Comparison of ENCODE assay signal across 24 mouse cellular contexts in the genomic region with DNA sequence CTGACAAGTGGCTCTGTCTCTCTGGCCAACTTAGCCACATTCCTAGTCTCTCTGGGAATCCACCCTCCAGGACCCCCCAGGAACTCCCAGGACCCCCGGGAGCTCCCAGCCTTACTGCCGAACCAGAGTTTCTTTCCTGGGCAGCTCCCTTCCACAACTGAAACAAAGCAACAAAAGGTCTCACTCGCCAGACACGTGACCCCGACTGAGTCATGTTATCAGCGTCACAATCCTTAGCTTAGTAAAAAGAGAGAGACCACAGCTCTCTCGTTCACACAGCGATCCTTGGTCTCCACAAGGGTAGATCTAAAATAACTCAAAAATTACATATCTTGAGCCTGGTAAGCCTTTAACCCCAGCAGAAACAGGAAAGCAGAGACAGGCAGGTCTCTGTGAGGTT. TPM values are rescaled to one million over a fixed set of nuclear protein-coding genes. Genes with fewer than 3 reads are reported as not detected.
DNase-seq lines count a peak whose midpoint lies in the region; ATAC-seq lines count a peak whose summit lies in the region.
"Had no signal": no experiment of that assay in that cellular context is flagged by ENCODE, and none has a peak within 500 bp of the region (broad histone marks: within the 10 kb centered on the region; RNA-seq: fewer than 3 reads in every experiment).

No protein-coding gene starts in this region.

- ATAC-seq in heart, embryonic 11.5 days (replicated peaks; ENCODE audit: insufficient number of reproducible peaks, low FRiP score, low TSS enrichment), result no peak
- ATAC-seq in liver, embryonic 13.5 days (ENCODE audit: low read depth), result no peak
- ATAC-seq: forebrain, embryonic 14.5 days; intestine, embryonic 16.5 days had no signal

- H3K36me3 ChIP-seq in heart, embryonic 11.5 days (ENCODE audit: control insufficient read depth, insufficient read depth, low read length), result no peaks in the 10 kb centered on the region
- peaks cover 4% of the 10 kb centered on the region; the same call in 1 of the 2 replicates for H3K36me3 ChIP-seq in liver, embryonic 13.5 days
- H3K36me3 ChIP-seq: embryonic facial prominence, embryonic 12.5 days; heart, embryonic 10.5 days; hindbrain, embryonic 13.5 days had no signal

- no peak overlapping the region for H3K4me3 ChIP-seq in heart, embryonic 11.5 days (ENCODE audit: low read depth, low read length)
- H3K4me3 ChIP-seq in liver, embryonic 13.5 days (replicated peaks), result no peak overlapping the region
- H3K4me3 ChIP-seq: embryonic facial prominence, embryonic 12.5 days; heart, embryonic 10.5 days; hindbrain, embryonic 13.5 days; neural tube, embryonic 15.5 days had no signal

- peaks cover 3% of the 10 kb centered on the region; the same call in 1 of the 2 replicates for H3K4me1 ChIP-seq in heart, embryonic 11.5 days (ENCODE audit: control insufficient read depth, insufficient read depth, low read length)
- peaks cover 81% of the 10 kb centered on the region for H3K4me1 ChIP-seq in liver, embryonic 13.5 days (replicated peaks)
- H3K4me1 ChIP-seq: embryonic facial prominence, embryonic 12.5 days; hindbrain, embryonic 13.5 days; neural tube, embryonic 15.5 days had no signal

- no peak overlapping the region for H3K4me2 ChIP-seq in heart, embryonic 11.5 days
- H3K4me2 ChIP-seq in liver, embryonic 13.5 days, result 0 out of 2 replicates have a peak overlapping the region, but pooled peaks have one; percentile 65
- H3K4me2 ChIP-seq: embryonic facial prominence, embryonic 12.5 days; hindbrain, embryonic 13.5 days; neural tube, embryonic 15.5 days had no signal

- DNase-seq in heart, postnatal 14 days, result no peak
- peak; percentile 70 for DNase-seq in ZHBTc4 (ENCODE audit: low read depth, low spot score)
- DNase-seq in liver, embryonic 13.5 days, result no peak
- DNase-seq in yolk sac, embryonic 10.5 days (ENCODE audit: low spot score), result peak; percentile 52
- DNase-seq in cerebellum, adult 11-12 months, result no peak
- DNase-seq in embryo, embryonic 10.5 days (ENCODE audit: low spot score), result no peak
- DNase-seq in layer of hippocampus, postnatal 25 days (ENCODE audit: extremely low spot score in 1 of 2, low spot score in 1 of 2), result no peak
- DNase-seq: cerebellum, adult 9-11 months; heart, postnatal 10 days; kidney, postnatal 10 days; midbrain, embryonic 14.5 days; spleen, adult 18-20 months; thymus, adult 18-20 months; thymus, postnatal 4 days had no signal

- no peak overlapping the region for H3K27ac ChIP-seq in heart, embryonic 11.5 days (ENCODE audit: low read depth, low read length)
- H3K27ac ChIP-seq in liver, embryonic 13.5 days, result peak overlapping the region; percentile 99
- H3K27ac ChIP-seq: embryonic facial prominence, embryonic 12.5 days; heart, embryonic 10.5 days; hindbrain, embryonic 13.5 days; neural tube, embryonic 15.5 days had no signal

- H3K9ac ChIP-seq in heart, embryonic 11.5 days (ENCODE audit: low read depth, low read length), result 0 out of 2 replicates have a peak overlapping the region, but pooled peaks have one; percentile 5
- peak overlapping the region; percentile 80 for H3K9ac ChIP-seq in liver, embryonic 13.5 days
- H3K9ac ChIP-seq: embryonic facial prominence, embryonic 12.5 days; hindbrain, embryonic 13.5 days; neural tube, embryonic 15.5 days had no signal

- H3K9me3 ChIP-seq in heart, embryonic 11.5 days (replicated peaks; ENCODE audit: control insufficient read depth, low read length), result no peaks in the 10 kb centered on the region
- H3K9me3 ChIP-seq in liver, embryonic 13.5 days (replicated peaks), result no peaks in the 10 kb centered on the region
- H3K9me3 ChIP-seq: embryonic facial prominence, embryonic 12.5 days; heart, embryonic 10.5 days; hindbrain, embryonic 13.5 days; megakaryocyte, embryonic 14.5 days; neural tube, embryonic 15.5 days had no signal

- H3K27me3 ChIP-seq in heart, embryonic 11.5 days (ENCODE audit: control insufficient read depth, insufficient read depth, low read length), result no peaks in the 10 kb centered on the region
- H3K27me3 ChIP-seq in liver, embryonic 13.5 days, result no peaks in the 10 kb centered on the region
- H3K27me3 ChIP-seq: embryonic facial prominence, embryonic 12.5 days; hindbrain, embryonic 13.5 days; megakaryocyte, embryonic 14.5 days; neural tube, embryonic 15.5 days had no signal

- 48% methylated on average over 8 of the region's 8 CpGs for whole genome bisulfite sequencing in heart, embryonic 11.5 days (ENCODE audit: insufficient replicate concordance)
- WGBS in liver, embryonic 13.5 days (ENCODE audit: insufficient replicate concordance), result 32% methylated on average over 8 of the region's 8 CpGs

- intact Hi-C loops in heart, postnatal 14 days (cut with DNase I), result no loop called here

RNA-seq across cellular contexts. Expression of gene Asprv1, which starts 13.8 kb away (rescaled TPM):
- not detected in 2 replicates for polyA plus RNA-seq in heart, embryonic 11.5 days (2014; fragmentation: Nextera tagmentation; extraction: Ambion mirVana)
- under 1 TPM in 1 of 2 experiments, not detected in 1; 0.27 TPM for total RNA-seq in heart, postnatal 14 days (2021)
- 0.25 and 0.29 TPM in 2 replicates for polyA plus RNA-seq in liver, embryonic 13.5 days (2015; fragmentation: Nextera tagmentation; extraction: Ambion mirVana)
- 1 to 10 TPM; 1.4 to 1.5 TPM for total RNA-seq in layer of hippocampus, postnatal 25 days (2021)
- total RNA-seq: liver, adult 2 months had no signal
- polyA plus RNA-seq: erythroblast, embryonic 14.5 days had no signal

RNA-seq across cellular contexts. Expression of gene Mxd1, which starts 27.2 kb away (rescaled TPM):
- 9.5 and 12.6 TPM in 2 replicates for polyA plus RNA-seq in heart, embryonic 11.5 days (2014; fragmentation: Nextera tagmentation; extraction: Ambion mirVana)
- total RNA-seq in heart, postnatal 14 days (2021), result 1 to 10 TPM; 7.8 to 8.0 TPM
- 32.9 and 38.7 TPM in 2 replicates for polyA plus RNA-seq in liver, embryonic 13.5 days (2015; fragmentation: Nextera tagmentation; extraction: Ambion mirVana)
- 10 to 100 TPM; 19.2 to 21.2 TPM for total RNA-seq in layer of hippocampus, postnatal 25 days (2021)

RNA-seq across cellular contexts. Expression of gene Snrnp27, which starts 42.6 kb away (rescaled TPM):
- 97.6 and 109 TPM in 2 replicates for polyA plus RNA-seq in heart, embryonic 11.5 days (2014; fragmentation: Nextera tagmentation; extraction: Ambion mirVana)
- total RNA-seq in heart, postnatal 14 days (2021), result 10 to 100 TPM; 40.1 to 45.9 TPM
- polyA plus RNA-seq in liver, embryonic 13.5 days (2015; fragmentation: Nextera tagmentation; extraction: Ambion mirVana), result 71.2 and 86.4 TPM in 2 replicates
- total RNA-seq in layer of hippocampus, postnatal 25 days (2021), result 10 to 100 TPM; 57.8 to 62.2 TPM

Comparison
In these comparisons a context has a peak if more than half of its experiments do, and no peak if none do; other contexts are left out.
1. DNase-seq: peak in ZHBTc4 (single experiment) and yolk sac, embryonic 10.5 days (single experiment); none in heart, postnatal 14 days (0 of 2), liver, embryonic 13.5 days (single experiment), cerebellum, adult 11-12 months (single experiment), embryo, embryonic 10.5 days (single experiment) and layer of hippocampus, postnatal 25 days (0 of 2).